In the genomic region with DNA sequence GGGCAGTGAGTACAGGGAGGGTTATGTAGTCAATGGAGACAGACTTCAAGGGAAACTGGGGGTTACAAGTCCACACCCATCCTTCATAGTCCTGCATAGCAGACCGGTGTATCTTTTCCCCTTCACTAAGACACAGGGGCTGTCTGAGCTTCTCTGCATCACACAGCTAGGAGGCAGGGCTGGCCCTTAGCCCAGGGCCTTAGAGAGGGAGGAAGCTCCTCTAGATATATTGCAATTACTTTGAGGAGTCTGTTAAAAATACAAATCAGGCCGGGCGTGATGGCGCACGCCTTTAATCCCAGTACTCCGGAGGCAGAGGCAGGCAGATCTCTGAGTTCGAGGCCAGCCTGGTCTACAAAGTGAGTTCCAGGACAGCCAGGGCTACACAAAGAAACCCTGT, we compare ENCODE assay signal across 22 mouse cellular contexts. TPM values are rescaled to one million over a fixed set of nuclear protein-coding genes. Genes with fewer than 3 reads are reported as not detected.
DNase-seq lines count a peak whose midpoint lies in the region; ATAC-seq and TF ChIP-seq lines count a peak whose summit lies in the region.
"Had no signal": no experiment of that assay in that cellular context is flagged by ENCODE, and none has a peak within 500 bp of the region (broad histone marks: within the 10 kb centered on the region; RNA-seq: fewer than 3 reads in every experiment).

No protein-coding gene starts in this region.

- no peak overlapping the region for H3K4me3 ChIP-seq in cerebellum, adult 2 months (replicated peaks; ENCODE audit: insufficient read depth, low read depth, low read length)
- H3K4me3 ChIP-seq in midbrain, embryonic 15.5 days = no peak overlapping the region
- no peak overlapping the region for H3K4me3 ChIP-seq in midbrain, embryonic 13.5 days (replicated peaks)
- H3K4me3 ChIP-seq: embryonic facial prominence, embryonic 10.5 days; embryonic facial prominence, embryonic 12.5 days; forebrain, embryonic 13.5 days; forebrain, embryonic 15.5 days had no signal

- WGBS in cerebellum, adult 2 months = 93% methylated on average over 7 of the region's 7 CpGs
- WGBS in midbrain, embryonic 15.5 days = 97% methylated on average over 7 of the region's 7 CpGs
- over 99% methylated on average over 7 of the region's 7 CpGs for WGBS in midbrain, embryonic 13.5 days

- no peaks in the 10 kb centered on the region for H3K36me3 ChIP-seq in midbrain, embryonic 15.5 days (replicated peaks)
- peaks cover 42% of the 10 kb centered on the region for H3K36me3 ChIP-seq in midbrain, embryonic 13.5 days
- H3K36me3 ChIP-seq: G1E had no signal

- peak overlapping the region; percentile 98 for H3K27ac ChIP-seq in cerebellum, adult 2 months (ENCODE audit: insufficient read depth, low read length)
- 0 out of 2 replicates have a peak overlapping the region, but pooled peaks have one; percentile 0 for H3K27ac ChIP-seq in midbrain, embryonic 15.5 days
- no peak overlapping the region for H3K27ac ChIP-seq in midbrain, embryonic 13.5 days
- H3K27ac ChIP-seq: embryonic facial prominence, embryonic 10.5 days; embryonic facial prominence, embryonic 12.5 days; forebrain, embryonic 13.5 days; forebrain, embryonic 15.5 days had no signal

- no peak for TF ChIP-seq CTCF in cerebellum, adult 2 months (IDR thresholded peaks at IDR 0.05; ENCODE audit: borderline replicate concordance, insufficient read depth, low read depth, low read length)

- no peak for ATAC-seq in midbrain, embryonic 15.5 days (replicated peaks)
- no peak for ATAC-seq in midbrain, embryonic 13.5 days
- ATAC-seq: activated CD4-positive, CD25-positive, alpha-beta regulatory T cell, adult 4 months; CD4-positive, CD25-positive, alpha-beta regulatory T cell, adult 4 months; forebrain, embryonic 13.5 days; forebrain, embryonic 15.5 days; forebrain, postnatal 0 days; Patski had no signal

- H3K9me3 ChIP-seq in midbrain, embryonic 15.5 days = no peaks in the 10 kb centered on the region
- no peaks in the 10 kb centered on the region for H3K9me3 ChIP-seq in midbrain, embryonic 13.5 days
- H3K9me3 ChIP-seq: forebrain, embryonic 13.5 days; forebrain, embryonic 15.5 days had no signal

- TF ChIP-seq POLR2A in cerebellum, adult 2 months (IDR thresholded peaks at IDR 0.05; ENCODE audit: borderline replicate concordance, insufficient read depth, low read length) = no peak

- no peak overlapping the region for H3K9ac ChIP-seq in midbrain, embryonic 15.5 days
- H3K9ac ChIP-seq in midbrain, embryonic 13.5 days (replicated peaks) = no peak overlapping the region
- H3K9ac ChIP-seq: embryonic facial prominence, embryonic 12.5 days; forebrain, embryonic 13.5 days; forebrain, embryonic 15.5 days; forebrain, postnatal 0 days had no signal

- DNase-seq in cerebellum, adult 2 months = no peak
- no peak for DNase-seq in cerebellum, postnatal 36 days
- DNase-seq in cerebellum, adult 9-11 months = peak; percentile 56
- no peak for DNase-seq in cerebellum, postnatal 4 days (ENCODE audit: low spot score in 2 of 2)
- DNase-seq: adrenal gland, adult 8-10 months; adrenal gland, postnatal 14 days; adrenal gland, postnatal 36 days; B cell, adult 2 months; cerebellum, adult 11-12 months; cerebellum, postnatal 10 days; forebrain, postnatal 0 days had no signal

- no peak overlapping the region for H3K4me2 ChIP-seq in midbrain, embryonic 15.5 days
- H3K4me2 ChIP-seq in midbrain, embryonic 13.5 days (replicated peaks) = no peak overlapping the region
- H3K4me2 ChIP-seq: embryonic facial prominence, embryonic 12.5 days; forebrain, embryonic 13.5 days; forebrain, embryonic 15.5 days had no signal

- no peaks in the 10 kb centered on the region for H3K27me3 ChIP-seq in cerebellum, adult 2 months (ENCODE audit: control insufficient read depth, insufficient read depth, low read length)
- no peaks in the 10 kb centered on the region for H3K27me3 ChIP-seq in midbrain, embryonic 15.5 days (replicated peaks)
- H3K27me3 ChIP-seq in midbrain, embryonic 13.5 days = no peaks in the 10 kb centered on the region
- H3K27me3 ChIP-seq: CH12.LX; embryonic facial prominence, embryonic 12.5 days; forebrain, embryonic 13.5 days; forebrain, embryonic 15.5 days; Patski had no signal

- peaks cover 44% of the 10 kb centered on the region for H3K4me1 ChIP-seq in cerebellum, adult 2 months (ENCODE audit: control insufficient read depth, insufficient read depth, low read length)
- H3K4me1 ChIP-seq in midbrain, embryonic 15.5 days = no peaks in the 10 kb centered on the region
- peaks cover 12% of the 10 kb centered on the region; the same call in 1 of the 2 replicates for H3K4me1 ChIP-seq in midbrain, embryonic 13.5 days (replicated peaks)
- H3K4me1 ChIP-seq: embryonic facial prominence, embryonic 10.5 days; embryonic facial prominence, embryonic 12.5 days had no signal

RNA-seq across cellular contexts. Expression of a gene that starts 36.6 kb away (rescaled TPM):
- 109 and 114 TPM in 2 replicates for polyA plus RNA-seq in cerebellum, adult 2 months (2012; rRNA removed)
- polyA plus RNA-seq in midbrain, embryonic 15.5 days (2015; fragmentation: Nextera tagmentation; extraction: Ambion mirVana) = 12.8 and 13.6 TPM in 2 replicates
- 8.5 and 14.3 TPM in 2 replicates for polyA plus RNA-seq in midbrain, embryonic 13.5 days (2015; fragmentation: Nextera tagmentation; extraction: Ambion mirVana)
- polyA plus RNA-seq: activated CD4-positive, CD25-positive, alpha-beta regulatory T cell, adult 4 months; CD4-positive, CD25-positive, alpha-beta regulatory T cell, adult 4 months; G1E had no signal
